Mouse (Mus musculus) stomach, postnatal 0 days (tissue): ENCODE measurements around the gene Tmem42. TPM values are rescaled to one million over a fixed set of nuclear protein-coding genes. Genes with fewer than 3 reads are reported as not detected.

Experiments used
- ATAC-seq: fragments of 200-750 bp; cut with Nextera tagmentation; 2 replicates; pipeline ENCODE4 v1.8.0; 2017; ENCODE audit not compliant: low FRiP score, low TSS enrichment
- DNase-seq: peaks from one replicate; pipeline ENCODE4 v3.0.0-alpha.2; 2016; ENCODE audit warnings: low spot score
- H3K27ac ChIP-seq: fragments of 300-500 bp; sonication (generic); replicated peaks from 2 replicates; pipeline ENCODE4 v1.5.1; 2014; ENCODE audit warnings: mild to moderate bottlenecking, control low read depth
- H3K27me3 ChIP-seq: fragments of 300-500 bp; sonication (generic); 2 replicates; pipeline ENCODE4 v1.6.1; 2014; ENCODE audit warnings: low read length; ENCODE audit not compliant: control insufficient read depth, insufficient read depth
- H3K36me3 ChIP-seq: fragments of 300-500 bp; sonication (generic); 2 replicates; pipeline ENCODE4 v1.6.1; 2014; ENCODE audit warnings: low read length, mixed read lengths; ENCODE audit not compliant: control insufficient read depth, insufficient read depth
- H3K4me1 ChIP-seq: fragments of 300-500 bp; sonication (generic); replicated peaks from 2 replicates; pipeline ENCODE4 v1.6.1; 2014; ENCODE audit warnings: antibody characterized with exemption; ENCODE audit not compliant: control insufficient read depth, insufficient read depth
- H3K4me2 ChIP-seq: fragments of 300-500 bp; sonication (generic); replicated peaks from 2 replicates; pipeline ENCODE4 v1.6.1; 2014; ENCODE audit warnings: low read depth, mild to moderate bottlenecking, control low read depth, moderate library complexity
- H3K4me3 ChIP-seq: fragments of 300-500 bp; sonication (generic); 2 replicates; pipeline ENCODE4 v1.5.1; 2014; ENCODE audit warnings: low read depth, low read length, control low read depth
- H3K9ac ChIP-seq: fragments of 300-500 bp; sonication (generic); 2 replicates; pipeline ENCODE4 v1.6.1; 2014; ENCODE audit warnings: mild to moderate bottlenecking, low read length, control low read depth, mixed read lengths
- H3K9me3 ChIP-seq: fragments of 300-500 bp; sonication (generic); 2 replicates; pipeline ENCODE4 v1.6.1; 2016; ENCODE audit warnings: low read length; ENCODE audit not compliant: control insufficient read depth
- CTCF ChIP-seq: IDR thresholded peaks from 2 replicates; pipeline ENCODE4 v1.5.1; 2016; ENCODE audit warnings: antibody characterized with exemption, low read depth, mild to moderate bottlenecking, moderate library complexity
- EP300 ChIP-seq: optimal IDR thresholded peaks from 2 replicates; pipeline ENCODE3; 2016; ENCODE audit warnings: antibody characterized with exemption
- WGBS: fragments of 180-500 bp; shearing (Covaris S2); extraction: QIAGEN DNeasy Blood & Tissue Kit; methylation state at CpG from one replicate; pipeline ENCODE4 v1.1.7; 2014; 5-methylcytosine and 5-hydroxymethylcytosine counted together
- polyA plus RNA-seq: library from polyadenylated mRNA; unstranded; fragments of >200 nt; fragmentation: Nextera tagmentation; extraction: Ambion mirVana; gene quantifications from 2 replicates; pipeline ENCODE4 v1.2.1, GENCODE M21; 2015

The Tmem42 gene
- 28.3 and 30.1 TPM in 2 replicates for polyA plus RNA-seq

DNA sequence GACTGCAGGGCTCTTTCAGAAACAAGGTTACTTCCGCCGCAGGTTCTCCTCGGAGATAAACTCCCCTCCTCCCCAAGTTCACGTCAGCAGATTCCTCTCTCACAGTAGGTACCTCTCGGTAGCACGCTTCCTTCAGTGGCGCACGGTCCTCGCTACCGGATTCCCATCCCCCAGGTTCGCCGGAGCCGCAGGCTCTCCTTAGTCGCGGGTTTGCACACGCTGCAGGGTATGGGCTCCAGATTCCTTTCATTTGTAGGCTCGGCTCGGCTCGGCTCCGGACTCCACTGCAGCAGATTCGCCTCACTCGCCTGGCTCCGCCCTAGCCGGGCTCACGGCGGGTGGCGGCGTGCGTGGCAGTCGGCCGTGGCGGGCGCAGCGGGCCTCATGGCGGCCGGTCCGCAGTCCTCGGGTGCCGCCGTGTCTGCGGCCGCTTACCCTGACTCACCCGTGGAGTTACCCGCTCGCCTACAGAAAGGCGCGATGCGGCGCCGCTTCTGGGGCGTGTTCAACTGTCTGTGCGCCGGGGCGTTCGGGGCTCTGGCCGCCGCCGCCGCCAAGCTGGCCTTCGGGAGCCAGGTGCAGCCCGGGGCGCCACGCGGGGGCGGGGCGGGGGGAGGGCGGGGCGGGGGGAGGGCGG is at the start of gene Tmem42:
Gene Tmem42 (plus strand): TSS at position 332 of the 637 bp plus-strand sequence.
- H3K27ac ChIP-seq, result peak within 1 kb of the TSS; percentile 92
- H3K4me1 ChIP-seq, result no peaks in the 10 kb centered on the region; the same call in 1 of the 2 replicates
- peak within 1 kb of the TSS; percentile 63 for H3K4me2 ChIP-seq
- ATAC-seq (peak; percentile 99), DNase-seq (peak; percentile 94)
- no peaks in the 10 kb centered on the region for H3K27me3 ChIP-seq
- TF ChIP-seq EP300 (no peak), CTCF (no peak)
- peak within 1 kb of the TSS; percentile 68 for H3K4me3 ChIP-seq
- H3K9me3 ChIP-seq, result no peaks in the 10 kb centered on the region
- WGBS, result under 1% methylated on average over 48 of the region's 69 CpGs
- H3K9ac ChIP-seq, result peak within 1 kb of the TSS; percentile 80
- no peaks in the 10 kb centered on the region for H3K36me3 ChIP-seq

DNA sequence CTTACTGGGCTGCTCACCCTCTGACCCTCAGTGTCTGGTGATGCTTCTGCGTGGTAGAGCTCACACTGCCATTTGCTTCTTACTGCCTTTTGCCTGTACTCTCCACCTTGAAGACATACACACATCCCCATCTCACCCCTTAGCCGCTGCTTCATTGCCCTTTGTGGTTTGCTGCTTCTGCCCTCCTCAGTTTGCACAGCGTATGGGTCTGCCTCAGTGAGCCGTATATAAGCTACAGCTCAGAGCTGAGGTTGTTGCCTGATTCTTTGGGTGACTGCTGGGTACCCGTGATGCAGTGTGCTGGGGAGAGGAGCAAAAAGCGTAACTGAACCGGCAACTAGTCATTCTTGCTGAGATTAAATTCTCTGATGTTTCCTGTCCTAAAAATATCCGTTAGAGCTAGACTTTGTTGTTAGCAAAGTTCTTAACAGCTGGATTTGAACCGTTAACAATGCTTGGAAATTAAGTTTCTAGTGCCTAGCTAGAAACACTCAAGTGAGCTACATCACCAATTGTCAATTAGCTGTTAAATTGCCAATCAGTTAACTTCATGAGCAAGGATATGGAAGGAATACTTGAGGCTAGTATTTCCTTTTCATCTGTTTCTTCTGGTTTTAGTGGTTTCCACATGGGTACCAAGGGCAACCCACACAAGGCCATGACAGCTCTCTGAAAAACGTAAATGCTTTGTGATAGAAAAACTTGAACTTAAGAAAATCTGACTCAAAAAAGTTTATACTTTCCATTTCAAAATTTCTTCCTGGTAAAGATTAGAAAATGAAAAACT is 22.5 kb upstream of the Tmem42 start:
- TF ChIP-seq EP300 (no peak), CTCF (no peak)
- Histone ChIP-seq H3K27ac (no peak overlapping the region), H3K9me3 (no peaks in the 10 kb centered on the region), H3K4me1 (no peaks in the 10 kb centered on the region), H3K36me3 (peaks cover 8% of the 10 kb centered on the region; the same call in 1 of the 2 replicates), H3K4me3 (no peak overlapping the region), H3K4me2 (no peak overlapping the region), H3K9ac (no peak overlapping the region), H3K27me3 (no peaks in the 10 kb centered on the region)
- no peak for DNase-seq
- 89% methylated on average over 10 of the region's 10 CpGs for WGBS
- ATAC-seq, result no peak

DNA sequence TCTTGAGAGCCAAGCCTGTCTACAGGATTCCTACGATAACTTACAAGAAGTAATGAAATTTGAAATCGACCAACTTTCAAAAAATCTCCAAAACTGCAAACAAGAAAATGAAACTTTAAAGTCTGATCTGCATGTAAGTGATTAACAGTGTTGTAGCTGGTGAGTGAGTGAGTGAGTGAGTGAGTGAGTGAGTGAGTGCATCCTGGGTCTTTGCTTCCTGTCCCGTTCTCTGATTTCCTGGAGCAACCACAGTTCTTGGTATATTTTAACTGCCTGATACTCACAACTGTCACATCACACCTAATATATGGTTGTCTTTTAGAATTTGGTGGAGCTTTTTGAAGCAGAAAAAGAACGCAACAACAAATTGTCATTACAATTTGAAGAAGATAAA is 21.9 kb upstream of the Tmem42 start:
- H3K27me3 ChIP-seq, result no peaks in the 10 kb centered on the region
- H3K4me2 ChIP-seq, result no peak overlapping the region
- no peak overlapping the region for H3K27ac ChIP-seq
- no peak for ATAC-seq
- TF ChIP-seq CTCF (no peak), EP300 (no peak)
- no peak overlapping the region for H3K9ac ChIP-seq
- no peaks in the 10 kb centered on the region for H3K4me1 ChIP-seq
- H3K9me3 ChIP-seq, result no peaks in the 10 kb centered on the region
- 94% methylated on average over 4 of the region's 4 CpGs for WGBS
- H3K36me3 ChIP-seq, result peaks cover 8% of the 10 kb centered on the region; the same call in 1 of the 2 replicates
- H3K4me3 ChIP-seq, result no peak overlapping the region
- no peak for DNase-seq

DNA sequence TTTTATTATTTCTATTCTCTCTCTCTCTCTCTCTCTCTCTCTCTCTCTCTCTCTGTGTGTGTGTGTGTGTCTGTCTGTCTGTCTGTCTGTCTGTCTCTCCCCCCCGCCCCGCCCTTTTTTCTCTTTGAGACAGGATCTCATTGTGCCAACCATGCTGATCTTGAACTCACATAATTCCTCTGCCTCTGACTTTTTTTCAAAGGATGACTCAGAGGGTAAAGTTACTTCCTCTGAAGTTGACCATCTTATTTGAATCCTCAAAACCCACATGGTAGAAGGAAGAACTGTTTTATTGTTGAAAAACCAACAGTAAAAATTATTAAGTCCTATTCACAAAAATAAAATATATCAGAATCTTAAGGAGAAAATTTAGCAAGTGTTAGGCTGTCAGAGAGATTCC is 16.4 kb upstream of the Tmem42 start:
- ATAC-seq, result no peak
- DNase-seq, result no peak
- 100% methylated on average over 2 of the region's 2 CpGs for WGBS
- Histone ChIP-seq H3K27me3 (no peaks in the 10 kb centered on the region), H3K4me2 (no peak overlapping the region), H3K9me3 (no peaks in the 10 kb centered on the region), H3K36me3 (peaks cover 12% of the 10 kb centered on the region), H3K4me1 (no peaks in the 10 kb centered on the region), H3K9ac (no peak overlapping the region), H3K27ac (no peak overlapping the region), H3K4me3 (no peak overlapping the region)
- no peak for TF ChIP-seq EP300
- no peak for TF ChIP-seq CTCF

DNA sequence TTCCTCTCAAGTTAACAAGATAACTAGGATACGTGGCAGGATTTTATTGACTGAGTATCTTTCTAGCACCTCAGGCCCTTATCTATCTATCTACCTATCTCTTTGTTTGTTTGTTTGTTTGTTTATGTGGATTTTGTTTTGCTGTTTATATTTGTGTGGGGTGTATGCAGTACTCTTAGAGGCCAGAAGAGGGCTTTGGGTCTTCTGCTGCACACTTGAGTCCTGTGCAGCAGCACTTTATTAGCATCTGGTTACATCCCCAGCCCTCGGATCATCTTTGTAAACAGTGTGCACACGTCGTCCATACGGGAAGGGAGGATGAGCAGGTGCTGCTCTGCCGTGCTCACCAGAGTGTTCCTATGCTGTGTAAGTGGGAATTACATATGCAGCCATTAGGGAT is 15.1 kb upstream of the Tmem42 start:
- Histone ChIP-seq H3K4me2 (no peak overlapping the region), H3K9me3 (no peaks in the 10 kb centered on the region), H3K36me3 (peaks cover 11% of the 10 kb centered on the region), H3K4me1 (no peaks in the 10 kb centered on the region), H3K27ac (no peak overlapping the region), H3K27me3 (no peaks in the 10 kb centered on the region), H3K4me3 (no peak overlapping the region), H3K9ac (no peak overlapping the region)
- WGBS, result 54% methylated on average over 6 of the region's 6 CpGs
- peak; percentile 60 for TF ChIP-seq CTCF
- no peak for TF ChIP-seq EP300
- no peak for DNase-seq
- no peak for ATAC-seq
